Mouse (Mus musculus) retina, embryonic 14.5 days (tissue): ENCODE measurements at regions not wholly inside any gene's neighbourhood (a gene's known extent, or its start where the extent isn't known, plus 50 kb on each side); places are given as distances from the start of the nearest gene placed in this dataset.

ENCODE experiments used
- DNase-seq: peaks from one replicate; pipeline ENCODE4 v3.0.0-alpha.2; 2015; ENCODE audit warnings: low spot score

DNA sequence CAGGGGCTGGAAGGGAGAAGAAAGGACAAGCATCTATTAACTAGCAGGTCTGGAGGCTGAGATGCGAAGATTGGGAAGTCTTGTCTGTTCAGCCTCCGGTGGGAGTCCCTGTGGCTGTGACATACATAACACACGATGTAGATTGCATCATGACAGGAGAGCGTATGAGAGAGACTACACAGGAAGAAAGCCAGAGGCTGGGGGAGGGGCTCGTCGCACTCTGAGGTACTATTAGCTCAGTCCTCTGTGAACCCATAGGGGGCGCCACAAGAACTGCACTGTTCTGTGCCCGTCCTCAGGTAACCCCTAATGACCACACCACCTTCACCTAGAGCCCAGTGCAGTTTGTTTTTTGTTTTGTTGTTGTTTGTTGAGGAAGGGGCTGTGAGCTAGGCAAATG lies 102.7 kb upstream of the Arid2 start:
- peak; percentile 16 for DNase-seq

DNA sequence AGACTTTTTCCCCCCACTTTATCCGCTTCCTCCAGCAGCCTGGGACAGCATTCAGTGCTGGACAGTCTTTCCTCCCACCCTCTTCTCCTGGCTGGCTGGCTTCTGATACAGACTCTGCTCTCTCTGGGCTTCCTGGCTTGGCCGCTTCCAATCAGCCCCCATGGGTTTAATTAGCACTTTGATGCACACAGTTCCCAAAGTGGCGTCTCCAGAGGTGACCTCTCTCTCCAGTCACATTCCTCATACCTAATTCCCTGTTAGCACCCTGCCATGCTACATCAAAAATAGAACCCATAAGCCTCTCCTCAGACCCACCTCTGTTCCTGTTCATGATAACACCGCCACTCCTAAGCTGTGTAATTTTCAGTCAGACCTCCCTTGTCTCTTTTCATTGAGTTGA lies 101.9 kb upstream of the Arid2 start:
- DNase-seq = peak; percentile 8

DNA sequence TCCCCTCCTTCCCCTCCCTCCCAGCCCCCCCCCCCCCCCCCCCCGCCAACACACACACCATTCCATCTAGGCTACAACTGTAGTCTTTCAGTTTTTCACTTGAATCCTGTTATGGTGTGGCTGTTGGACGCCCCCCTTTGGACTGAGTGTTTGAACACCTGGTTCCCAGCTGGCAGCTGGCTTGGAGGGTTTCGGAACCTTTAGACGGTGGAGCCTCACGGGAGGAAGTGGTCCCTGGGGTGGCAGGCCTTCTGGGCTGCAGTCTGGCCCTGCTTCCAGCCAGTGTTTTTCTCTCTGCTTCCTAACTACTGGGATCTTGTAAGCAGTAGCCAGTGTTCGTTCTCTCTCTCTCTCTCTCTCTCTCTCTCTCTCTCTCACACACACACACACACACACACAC lies 101.4 kb upstream of the Arid2 start:
- DNase-seq = peak; percentile 13

DNA sequence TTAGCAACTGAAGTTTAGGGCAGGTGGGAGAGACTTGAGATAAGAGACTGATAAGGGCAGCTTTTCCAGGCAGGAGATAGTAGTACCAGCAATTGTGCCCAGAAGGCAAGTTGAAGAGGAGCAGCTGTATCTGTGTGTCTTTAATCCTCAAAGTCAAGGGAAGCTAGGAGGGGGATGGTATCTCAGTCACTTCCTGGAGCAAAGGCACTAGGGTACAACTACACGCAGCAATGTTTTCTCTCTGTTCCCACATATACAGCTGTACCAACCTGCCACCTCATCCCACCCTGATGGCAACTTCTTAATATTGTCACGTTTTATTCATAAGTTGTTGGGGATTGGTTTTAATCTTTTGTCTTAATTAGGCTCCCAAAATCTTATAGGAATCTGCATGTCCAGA lies 97.8 kb upstream of the Arid2 start:
- no peak for DNase-seq

DNA sequence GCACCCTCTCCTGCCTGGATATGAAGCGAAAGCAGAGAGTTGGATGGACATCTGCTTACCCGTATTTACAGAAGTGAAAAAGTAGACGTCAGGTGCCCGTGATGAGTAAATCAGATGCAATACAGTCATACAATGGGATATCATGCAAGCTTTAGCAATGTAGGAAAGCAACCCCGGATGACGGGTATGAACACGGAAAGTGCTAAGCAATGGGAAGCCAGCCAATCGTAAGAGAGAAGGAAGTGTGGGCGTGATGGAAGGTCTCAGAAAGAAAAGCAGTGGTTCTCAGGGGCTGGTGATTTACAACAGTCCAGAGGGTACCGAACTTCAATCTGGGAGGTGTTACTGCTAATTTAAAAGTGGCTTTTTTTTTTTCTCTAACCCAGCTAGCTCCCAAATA lies 89.9 kb upstream of the Arid2 start:
- DNase-seq = no peak

DNA sequence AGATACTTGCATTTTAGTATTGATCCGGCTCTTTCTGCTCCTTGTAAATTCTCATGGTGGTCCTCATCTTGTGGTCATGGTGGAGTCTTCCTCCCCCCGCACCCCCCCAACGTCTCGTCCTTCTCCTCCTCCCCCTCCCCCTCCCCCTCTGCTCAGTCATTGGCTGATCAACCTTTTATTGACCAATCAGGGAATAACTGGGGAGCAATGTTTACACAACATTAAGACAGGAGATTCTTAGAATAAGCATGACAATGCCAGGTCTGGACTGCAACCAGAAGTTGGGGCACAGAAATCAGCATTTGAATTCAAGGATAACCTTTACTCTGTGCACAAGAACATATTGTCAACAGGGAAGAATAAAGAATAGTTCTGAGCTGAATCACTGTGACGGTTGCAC lies 89.4 kb upstream of the Arid2 start:
- DNase-seq = no peak

DNA sequence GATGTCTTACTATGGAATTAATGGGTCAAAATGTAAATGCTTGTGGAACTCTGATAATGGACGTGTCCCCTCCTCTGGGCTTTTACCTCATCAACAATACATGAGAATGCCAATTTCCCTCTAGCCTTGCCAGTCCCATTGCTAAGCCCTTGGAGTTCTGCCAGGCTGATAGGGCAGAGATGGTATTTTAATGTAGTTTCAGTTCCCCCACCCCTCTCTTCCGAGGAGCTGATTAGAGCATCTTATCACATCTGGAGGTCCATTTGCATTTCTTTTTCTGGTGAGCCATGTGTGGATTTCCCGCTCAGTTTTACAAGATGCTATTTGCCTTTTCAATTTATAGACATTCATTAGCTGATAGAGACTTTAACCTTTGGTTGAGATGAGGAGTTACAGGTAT lies 86.0 kb upstream of the Arid2 start:
- no peak for DNase-seq

DNA sequence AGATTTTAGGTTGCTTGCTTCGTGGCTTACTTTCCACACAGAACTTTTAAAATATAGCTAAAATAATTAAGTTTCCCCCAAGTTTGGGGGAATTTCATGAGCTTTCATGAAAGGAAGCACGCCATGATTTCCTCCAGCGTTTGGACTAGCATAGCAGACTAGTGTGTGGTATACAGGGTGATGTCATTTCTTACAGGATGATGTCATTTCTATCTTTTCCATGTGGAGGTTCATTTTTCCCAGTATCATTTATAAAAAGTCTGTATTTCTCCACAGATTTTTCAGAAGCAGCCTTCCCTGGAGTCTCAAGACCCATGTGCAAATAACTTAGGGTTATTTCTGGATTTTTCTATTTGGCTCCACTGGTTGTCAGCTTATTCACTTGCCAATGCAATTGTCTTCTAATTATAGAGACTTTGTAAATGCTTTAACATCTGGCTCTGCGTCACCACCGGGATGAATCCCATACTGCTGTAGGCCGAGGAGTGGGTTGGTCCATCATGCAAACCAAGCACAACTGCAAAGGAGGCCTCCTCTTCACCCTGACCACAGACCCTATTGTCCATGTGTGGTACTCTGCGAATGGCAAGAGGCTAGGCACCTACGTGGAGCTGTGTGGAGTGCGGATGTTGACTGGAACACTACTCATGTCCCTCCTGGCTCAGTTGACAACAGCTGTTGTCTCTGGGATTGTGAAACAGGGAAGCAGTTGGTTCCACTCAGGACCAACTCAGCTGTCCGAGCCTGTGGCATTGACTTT lies 85.4 kb upstream of the Arid2 start:
- DNase-seq = no peak

DNA sequence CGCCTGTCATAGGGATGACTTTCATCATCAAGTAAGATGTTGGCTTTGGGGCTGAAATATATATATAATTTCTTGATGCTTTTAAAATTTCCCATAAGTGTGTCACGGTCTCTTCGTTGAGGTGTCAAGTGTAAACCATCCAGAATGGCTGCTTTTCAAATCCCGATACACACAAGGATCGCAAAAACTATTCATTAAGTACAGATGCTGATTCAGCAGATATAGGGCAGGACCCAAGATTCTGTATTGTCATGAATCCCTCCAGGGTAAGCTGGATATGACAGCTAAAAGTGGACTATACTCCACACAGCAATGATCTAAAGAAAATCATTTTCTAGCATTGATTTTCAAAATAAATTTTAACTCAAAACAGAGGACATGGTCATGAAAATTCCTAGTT lies 83.1 kb upstream of the Arid2 start:
- DNase-seq = no peak

DNA sequence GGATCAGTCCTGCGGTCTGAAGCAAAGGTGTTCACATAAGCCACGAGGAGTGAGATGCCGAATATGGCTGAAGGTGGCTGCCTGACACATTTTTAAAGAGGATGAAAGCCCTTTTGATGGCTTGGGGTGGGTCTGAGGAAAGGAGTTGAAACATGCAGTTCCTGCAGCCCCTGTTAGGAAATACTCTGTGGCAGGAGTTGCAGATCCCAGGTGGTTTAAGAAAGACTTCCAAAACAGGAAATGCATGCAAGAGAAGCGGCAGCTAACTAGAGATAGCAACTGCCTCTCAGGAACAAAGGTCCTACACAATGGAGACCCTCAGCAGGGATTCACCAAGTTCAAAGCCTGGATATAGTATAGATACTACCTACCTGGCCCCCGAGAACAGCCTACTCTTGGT lies 82.7 kb upstream of the Arid2 start:
- no peak for DNase-seq

DNA sequence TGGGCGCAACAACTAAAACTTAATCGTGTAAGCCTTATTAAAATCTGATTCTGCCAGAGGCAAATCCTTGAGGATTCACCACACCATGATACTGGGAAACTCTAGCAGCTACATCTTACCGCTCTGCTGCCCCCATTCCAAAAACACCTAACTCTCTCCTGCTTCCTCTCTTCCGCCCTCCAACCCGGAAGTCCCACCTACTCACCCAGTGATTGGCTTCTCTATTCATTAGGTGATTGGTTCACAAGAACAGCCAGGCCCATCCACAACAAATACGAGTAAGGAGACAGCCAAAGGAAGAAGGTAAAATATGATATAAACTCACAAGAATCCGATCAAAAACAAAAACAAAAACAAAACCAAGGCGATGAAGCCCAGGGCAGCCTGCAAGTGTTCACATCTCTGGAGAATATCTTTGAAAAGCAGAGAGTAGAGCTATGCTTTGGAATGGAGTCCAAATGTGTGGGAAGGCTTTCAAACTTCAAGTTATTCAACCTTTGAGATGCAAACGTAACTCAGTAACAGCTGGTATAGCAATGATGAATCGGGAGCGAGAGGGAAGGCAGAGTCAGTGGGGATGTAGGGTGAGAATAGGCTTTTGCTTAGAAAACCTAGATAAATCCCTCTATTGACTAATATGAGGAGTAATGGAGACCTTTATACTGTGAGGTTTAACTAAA lies 76.5 kb upstream of the Arid2 start:
- no peak for DNase-seq

DNA sequence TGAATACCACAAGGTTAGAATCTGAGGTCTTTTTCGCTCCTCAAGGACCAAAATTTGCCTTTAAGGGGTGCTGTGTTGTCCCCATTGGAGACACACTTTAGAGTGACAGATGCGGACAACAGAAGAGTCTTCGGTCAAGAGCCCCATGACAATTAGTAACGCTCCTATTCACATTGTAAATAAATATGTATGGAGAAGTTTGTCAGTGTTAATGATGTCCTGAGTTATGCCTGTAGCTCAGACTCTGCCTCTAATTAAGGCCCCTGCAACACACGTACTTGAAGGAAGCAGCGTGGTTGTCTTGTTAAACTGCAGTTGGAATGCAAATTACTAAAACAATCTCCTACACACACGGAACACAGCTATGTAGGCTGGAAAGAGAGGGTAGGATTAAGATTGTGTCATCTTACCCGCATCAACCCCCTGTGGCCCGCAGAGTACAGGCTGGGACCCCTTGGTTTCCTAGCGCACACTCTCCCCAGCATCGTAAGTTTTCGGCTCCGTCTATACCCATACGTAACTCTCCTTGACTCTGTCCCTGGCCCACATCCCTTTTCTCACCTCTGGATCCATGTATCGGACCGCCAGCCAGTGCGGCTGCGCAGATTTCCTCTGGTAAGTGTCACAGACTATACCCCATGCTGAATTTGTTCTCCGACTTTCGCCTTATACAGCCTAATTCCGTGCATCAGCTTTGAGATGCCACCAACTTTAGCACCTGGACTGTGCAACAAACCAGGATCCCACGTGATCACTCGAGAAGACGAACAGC lies 73.6 kb upstream of the Arid2 start:
- DNase-seq = peak; percentile 37

DNA sequence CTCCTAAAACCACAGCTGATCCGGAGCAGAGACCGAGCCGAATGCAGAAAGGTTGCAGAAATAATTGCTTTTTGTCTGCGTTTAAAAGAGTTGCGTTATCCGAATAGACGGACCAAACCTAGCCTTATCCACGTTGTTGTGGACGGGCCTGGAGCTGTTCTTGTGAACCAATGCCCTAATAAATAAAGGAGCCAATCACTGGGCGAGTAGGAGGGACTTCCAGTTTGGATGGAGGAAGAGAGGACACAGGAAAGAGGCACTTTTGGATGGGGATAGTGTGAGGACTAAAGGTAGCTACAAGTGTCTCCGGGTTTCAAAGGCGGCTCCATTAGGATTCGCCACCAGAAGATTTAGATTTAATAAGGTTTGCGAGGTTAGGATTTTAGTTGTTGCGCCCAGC lies 69.4 kb upstream of the Arid2 start:
- no peak for DNase-seq

DNA sequence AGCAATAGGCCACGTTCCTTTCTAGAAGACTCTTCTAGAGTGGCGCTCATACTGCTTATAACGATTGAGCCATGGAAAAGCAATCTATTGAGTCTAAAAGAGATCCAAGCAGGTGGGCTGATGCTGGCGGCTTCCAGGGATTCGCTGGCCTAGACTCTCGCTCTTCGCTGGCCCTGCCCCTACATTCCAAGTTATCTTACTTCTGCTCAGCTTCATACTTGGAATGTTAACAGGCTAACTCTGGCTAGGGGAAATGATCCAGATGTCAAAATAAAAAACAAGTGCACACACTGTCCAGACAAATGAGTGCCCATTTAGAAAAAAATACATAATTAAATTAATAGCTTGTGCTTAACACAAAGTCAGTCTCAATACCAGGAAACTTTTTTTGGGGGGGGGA lies 67.6 kb upstream of the Arid2 start:
- DNase-seq = peak; percentile 67

DNA sequence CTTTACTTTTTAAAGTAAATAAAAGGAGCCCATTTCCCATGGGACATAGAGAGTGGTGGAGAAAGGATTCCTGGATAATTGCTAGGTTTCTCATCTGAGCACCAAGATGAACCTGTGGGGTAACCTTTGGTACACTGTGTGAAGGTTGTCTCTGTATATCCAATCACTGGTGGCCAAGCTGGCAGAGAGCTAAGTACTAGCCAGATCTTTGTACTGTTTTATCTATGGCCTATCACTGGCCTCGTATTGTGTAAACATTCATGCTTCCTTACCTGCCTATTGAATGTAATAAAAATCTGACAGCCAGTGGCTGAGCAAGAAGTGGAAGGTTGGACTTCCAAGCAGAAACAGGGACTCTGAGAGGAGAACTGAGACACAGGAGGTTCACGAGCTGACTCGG lies 55.3 kb upstream of the Arid2 start:
- DNase-seq = no peak

DNA sequence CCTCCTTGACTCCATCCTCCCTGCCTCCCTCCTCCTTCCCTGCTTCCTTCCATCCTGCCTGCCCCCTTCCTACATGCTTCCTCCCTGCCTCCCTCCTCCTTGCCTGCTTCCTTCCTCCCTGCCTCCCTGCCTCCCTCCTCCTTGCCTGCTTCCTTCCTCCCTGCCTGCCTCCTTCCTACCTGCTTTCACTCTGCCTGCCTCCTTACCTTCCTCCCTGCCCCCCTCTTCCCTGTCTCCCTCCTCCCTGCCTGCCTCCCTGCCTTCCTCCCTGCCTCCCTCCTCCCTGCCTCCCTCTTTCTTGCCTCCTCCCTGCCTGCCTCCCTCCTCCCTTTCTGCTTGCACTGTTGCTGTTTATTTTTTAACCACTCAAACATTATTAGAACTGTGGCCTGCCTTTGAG lies 54.2 kb upstream of the Arid2 start:
- DNase-seq = no peak

DNA sequence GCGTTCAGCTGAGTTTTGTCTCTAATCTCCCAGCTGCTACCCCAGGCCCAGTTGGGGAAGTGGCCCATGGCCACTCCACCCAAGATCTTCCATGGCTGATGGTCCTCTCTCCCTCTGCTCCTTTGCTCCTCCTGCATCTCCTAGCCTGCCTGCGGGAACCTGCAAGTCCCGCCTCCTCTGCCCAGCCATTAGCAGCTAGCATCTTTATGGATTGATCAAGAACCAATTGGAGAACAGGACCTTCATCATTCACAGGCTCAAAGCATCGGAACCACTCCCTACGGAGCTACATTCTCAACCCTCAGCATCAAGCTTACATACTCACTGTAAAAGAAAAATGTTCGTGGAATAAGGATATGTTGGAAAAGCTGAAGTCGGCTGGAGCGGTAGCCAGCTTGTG lies 52.5 kb upstream of the Arid2 start:
- DNase-seq = no peak
